Mouse (Mus musculus): ENCODE measurements around the gene Snd1.

The Snd1 gene

DNA sequence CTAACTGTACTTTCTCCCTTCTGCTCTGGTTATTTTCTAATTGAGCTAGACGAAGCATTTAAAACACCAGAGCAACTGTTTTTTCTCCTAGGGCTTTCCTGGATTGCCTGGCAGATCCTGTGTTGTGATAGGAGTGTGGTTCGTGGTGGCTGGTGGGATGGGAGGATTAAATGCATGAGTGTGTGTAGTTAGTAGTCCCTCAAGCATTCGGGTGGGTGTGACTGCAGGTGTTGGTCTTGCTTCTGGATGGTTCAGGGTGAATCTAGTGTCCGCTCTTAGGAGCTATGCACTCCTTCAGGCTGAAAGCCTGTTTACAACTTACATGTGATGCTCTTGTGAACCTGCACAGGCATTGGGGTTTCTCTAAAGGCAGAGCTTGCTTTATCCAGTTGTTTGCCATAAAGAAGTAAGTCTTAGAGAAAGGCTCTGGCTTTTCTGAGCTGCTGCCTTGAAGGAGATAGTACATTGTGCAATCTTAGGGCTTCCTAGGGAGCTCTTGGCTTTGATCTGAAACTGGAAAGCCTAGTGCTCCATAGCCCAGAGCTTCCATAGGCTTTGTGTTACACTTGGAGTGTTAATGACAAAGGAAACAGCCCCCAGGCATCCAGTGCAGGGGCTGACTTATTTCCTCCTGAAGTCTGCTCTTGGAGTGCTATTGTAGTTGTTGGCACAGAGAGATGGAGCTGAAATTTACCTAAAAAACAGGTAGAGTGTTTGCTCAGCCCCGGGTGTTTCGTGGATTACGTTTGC is 75.5 kb downstream of the Snd1 start:
- DNase-seq = no peak

DNA sequence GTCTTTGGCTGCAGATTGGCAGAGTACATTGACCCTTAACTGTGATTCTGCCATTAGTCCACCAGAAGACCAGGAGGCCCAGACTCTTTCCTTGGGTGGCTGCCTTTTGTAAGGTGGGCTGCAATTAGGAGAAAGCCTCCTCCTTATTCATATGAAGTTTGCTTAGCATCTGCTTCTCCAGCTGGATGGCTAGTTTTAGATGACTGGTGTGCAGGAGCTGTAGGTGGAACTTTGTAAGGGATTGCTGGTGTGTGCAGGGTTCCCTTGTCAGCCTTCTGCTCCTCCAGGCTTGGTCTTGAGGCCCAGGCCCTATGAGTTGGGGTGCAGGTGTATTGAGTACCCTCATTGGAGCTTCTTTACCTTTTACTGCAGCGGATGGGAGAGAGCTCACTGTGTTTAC is 79.5 kb downstream of the Snd1 start:
- no peak for DNase-seq

DNA sequence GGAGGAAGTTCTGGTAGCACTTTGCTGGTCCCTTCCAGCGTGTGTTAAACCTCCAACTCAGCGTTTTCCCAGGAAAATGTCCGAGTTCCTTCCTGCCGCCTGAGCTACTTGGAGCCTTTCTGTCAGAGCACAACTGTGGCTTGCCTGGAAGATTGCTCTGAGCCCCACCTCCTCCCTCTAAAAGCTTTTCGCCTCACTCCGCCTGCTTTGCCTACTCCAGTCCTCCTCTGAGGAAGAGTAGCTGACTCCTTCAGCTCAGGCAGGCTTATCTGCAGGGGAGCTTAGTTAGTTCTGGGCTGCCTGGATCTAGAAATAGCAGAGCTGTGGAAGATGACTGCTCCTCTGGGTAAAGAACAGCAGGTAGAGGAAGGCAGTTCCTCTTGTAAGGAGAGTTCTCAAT is 80.1 kb downstream of the Snd1 start:
- no peak for DNase-seq

DNA sequence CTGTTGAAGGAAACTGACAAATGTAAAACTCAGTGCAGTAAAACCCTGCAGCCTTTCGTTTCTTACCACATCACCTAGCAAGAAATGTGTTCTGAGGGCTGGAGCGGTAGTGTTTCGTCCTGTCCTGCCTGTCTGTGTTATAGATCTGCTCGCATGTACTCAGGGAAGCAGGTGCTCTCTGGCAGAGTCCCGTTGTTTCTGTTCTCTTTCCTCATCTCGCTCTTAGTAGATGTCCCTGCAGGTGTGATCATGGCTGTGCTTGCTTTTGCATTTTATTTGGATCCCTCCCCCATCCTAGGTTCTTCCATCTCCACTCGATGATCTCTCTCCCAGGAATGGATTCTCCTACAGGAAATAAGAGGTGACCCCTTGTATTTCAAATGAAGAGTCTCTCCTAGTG is 80.5 kb downstream of the Snd1 start:
- DNase-seq = no peak

DNA sequence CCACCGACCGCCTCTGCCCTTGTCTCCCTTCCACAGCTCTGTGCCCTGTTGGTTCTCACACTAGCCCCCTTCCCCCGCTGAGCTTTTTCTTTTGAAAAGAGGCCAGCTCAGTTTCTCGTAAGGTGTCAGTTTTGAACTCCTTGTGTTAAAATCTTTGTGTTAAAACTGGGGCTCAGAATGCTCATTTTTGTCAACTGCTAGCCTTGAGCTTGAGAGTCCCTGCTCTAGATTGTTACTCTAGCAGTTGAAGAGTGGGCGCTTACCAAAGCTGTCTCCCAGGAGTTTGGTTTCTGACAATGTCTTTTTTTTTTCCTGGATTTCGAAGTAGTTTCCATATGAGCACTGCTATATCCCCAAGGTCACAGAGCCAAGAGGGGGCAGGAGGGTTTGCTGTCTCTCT is 82.8 kb downstream of the Snd1 start:
- no peak for DNase-seq

DNA sequence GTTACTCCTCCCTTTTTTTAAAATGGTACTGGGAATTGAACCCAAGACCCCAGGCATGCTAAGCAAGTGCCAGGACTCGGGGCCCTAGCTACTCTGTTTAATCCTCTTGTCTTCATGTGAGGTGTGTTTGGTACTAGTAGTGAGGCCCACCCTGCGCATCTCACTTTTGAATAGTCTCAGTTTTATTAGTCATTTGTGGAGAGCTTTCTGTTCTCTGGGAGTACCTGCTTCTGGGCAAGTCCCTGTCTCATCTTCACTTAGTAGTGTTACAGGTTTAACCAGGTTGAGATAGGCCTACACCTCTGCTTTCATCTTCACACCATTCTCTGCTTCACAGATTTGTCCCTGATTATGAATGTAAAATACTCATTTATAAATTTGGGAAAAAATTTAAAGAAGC is 84.5 kb downstream of the Snd1 start:
- DNase-seq = no peak

DNA sequence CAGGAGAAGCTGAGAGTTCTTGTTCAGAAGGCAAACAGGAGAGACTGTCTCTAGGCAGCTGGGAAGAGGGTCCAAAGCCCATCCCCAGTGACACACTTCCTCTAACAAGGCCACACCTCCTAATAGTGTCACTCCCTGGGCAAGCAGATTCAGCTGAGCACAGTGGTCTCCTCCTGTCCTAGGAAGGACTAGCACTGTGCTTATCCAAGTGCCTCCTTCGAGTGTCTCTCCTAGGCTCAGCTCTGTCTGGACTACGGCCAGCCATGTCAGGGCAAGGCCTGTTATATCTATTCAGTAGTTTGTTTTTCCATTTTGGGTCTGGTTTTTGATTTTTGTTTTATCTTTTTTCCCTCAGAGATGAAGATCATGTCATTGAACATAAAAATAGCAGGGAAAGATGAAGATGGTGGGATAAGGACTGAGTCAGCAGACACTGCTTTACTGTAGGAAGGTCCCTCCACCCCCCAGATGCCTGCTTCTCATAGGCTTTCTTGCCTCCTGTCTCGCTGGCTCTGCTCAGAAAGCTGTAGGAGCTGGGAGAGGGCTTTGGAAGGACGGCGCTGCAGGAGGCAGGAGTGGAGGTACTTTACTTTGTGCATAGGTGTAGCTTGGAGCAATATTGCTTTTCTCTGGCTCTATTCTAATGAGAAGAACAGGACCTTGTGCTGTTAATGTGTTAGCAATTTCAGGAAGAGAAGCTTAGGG is 86.5 kb downstream of the Snd1 start:
- peak; percentile 18 for DNase-seq

DNA sequence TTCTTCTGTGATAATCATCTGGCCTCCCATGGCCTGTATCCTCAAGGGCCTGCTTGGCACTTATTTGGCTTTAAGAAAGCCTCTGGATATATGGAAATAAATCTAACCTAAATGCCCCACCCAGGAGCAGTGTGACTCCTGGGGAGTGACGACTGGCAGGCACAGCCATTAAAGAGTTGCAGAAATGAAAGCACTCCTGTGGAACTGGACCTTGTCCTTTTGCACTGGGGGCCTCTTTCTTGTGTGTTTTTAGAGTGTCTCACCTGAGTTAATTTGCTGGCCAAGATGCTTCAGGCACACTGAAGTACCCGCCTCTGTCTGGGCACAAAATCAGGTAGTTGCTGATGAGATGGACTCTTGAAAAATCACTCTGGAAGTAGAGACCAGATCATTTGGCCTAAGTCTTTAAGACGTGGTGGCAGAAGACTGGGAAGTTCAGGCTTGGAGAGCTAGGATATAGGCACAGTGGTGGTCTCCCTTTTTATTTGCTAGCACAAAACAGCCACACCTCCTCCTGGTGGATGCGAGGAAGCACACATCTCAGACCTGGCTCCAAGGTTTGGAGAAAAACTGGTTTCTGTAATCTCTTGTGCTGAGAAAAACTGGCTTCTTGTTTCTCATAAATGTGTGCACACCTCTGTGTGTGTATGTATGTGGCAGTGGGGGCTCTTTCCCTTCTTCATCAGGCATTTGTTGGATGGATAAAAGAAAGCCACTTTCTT is 87.5 kb downstream of the Snd1 start:
- DNase-seq = peak; percentile 24

DNA sequence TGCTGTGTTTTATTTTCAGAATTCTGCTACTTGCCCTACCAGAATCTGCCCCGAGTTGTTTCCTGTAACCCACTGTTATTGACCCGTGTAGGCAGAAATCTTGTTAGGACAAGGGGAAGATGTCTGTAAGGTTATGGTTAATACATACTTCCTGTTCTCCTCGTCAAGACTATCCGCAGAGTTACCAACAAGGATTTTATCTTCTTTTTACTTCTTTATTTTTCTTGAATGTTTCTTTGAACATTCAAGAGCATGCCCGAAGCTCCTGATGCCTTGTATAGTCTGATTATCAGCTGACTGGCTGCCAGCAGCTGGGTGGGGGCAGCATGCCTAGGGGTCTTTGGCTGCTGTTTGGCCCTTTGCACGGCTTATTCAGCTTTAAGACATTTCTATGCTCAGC is 93.0 kb downstream of the Snd1 start:
- DNase-seq = no peak

DNA sequence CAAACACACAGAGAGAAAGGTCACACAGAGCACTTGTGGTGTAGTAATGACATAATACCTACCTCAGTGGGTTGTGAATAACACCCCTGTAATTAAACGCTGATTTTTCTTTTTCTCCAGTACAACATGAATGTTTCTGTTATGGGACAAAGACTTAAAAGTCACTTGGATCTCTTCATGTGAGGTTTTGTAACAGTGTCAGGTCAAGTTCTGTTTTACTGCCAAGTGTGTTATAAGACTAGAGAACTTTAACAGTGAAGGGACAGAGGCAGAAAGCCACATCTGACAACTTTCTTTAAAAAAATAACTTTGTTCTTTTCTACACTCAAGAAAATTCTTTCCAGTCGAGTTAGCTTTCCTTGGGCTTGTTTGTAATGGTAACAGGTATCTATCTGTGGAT is 97.0 kb downstream of the Snd1 start:
- no peak for DNase-seq

DNA sequence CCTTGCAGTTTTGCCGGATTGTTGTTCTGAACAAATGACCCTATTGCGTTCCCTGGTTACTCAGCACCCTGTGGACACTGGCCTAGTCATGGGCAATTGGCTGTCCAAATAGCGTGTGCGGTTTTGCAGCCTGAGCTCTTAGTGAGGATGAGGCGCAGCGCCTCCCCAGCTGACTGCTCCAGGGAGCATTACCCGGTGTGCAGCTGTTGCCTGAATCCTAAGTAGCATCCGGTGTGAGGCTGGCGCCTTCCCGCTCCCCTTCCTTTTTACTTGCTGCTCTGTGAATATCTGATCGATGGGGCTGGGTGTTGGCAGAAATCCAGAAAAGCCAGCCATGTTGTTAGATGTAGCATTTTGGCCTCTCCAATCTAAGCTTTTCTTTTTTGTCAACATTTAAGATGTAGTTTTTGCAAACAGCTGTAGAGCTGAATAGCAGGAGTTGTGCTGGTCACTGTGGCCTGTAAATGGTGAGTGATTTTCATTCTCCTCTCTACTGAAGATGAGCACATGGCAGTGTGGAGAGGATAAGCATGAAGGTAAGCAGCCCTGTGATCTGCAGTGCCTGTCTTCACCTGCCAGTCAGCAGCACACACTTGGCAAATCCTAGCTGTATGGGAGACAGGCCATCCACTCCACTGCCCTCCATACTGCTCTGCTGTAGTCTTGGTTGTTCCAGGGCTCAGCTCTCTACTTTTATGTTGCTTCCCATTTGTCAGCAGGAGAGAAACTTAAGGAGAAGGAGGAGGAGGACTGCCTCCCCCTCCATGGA is 98.2 kb downstream of the Snd1 start:
- DNase-seq = peak; percentile 13

DNA sequence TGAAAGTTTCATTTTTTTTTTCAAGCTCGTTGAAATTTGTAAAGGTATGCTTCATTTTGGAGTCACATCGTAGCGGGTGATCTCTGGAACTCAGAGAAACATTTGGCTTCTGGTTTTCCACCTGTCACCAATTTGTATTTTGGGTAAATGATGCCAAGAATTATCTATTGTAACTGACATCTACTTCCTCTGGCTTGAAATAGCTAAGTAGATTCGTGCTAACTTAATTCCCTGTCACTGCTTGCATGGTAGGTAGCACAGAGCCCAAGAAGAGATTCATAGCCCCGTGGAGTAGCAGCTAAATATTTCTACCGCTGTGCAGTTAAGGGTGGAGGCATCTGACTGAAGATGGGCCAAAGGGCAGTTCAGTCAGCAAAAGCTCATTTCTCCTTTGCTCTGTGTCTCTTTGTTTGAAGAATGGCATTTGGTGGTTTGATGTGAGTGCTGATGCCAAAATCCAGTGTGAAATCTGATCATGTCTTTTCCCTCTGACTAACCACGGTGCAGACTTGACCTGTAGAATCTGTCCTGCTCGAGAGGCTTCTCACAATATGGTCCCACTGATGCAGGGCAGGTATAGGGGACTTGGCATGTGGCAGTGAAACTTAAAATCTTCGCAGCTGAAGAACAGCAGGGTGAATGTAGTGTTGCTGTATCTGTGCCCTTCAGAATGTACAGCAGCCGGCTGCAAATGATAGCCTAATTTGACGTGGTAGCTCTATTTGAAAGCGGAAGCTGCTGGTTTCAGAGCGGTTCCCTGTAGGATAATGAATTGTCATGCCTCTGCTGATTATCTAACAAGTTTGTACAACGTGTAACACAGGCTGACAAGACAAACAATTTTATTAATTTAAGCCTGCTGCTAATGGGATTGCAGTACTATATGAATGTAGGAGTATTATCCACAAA is 101.7 kb downstream of the Snd1 start:
- no peak for DNase-seq

DNA sequence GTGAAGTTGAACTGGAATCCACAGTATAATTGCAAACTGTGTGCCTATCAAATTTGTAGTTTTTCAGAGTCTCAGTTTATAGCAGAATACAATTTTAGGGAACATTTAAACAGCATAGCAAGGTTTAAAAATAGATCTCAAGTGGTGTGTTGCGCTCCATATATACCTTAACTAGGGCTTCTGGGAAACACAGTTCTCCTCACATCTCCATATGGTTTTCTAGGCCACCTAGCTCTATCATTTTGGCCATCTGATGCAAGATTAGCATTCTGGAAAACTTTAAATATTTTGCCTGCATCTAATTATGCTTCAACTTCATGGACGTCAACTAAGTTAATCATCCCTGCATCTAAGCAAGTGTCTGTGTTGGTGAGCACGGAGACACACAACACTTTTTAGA is 107.9 kb downstream of the Snd1 start:
- no peak for DNase-seq

DNA sequence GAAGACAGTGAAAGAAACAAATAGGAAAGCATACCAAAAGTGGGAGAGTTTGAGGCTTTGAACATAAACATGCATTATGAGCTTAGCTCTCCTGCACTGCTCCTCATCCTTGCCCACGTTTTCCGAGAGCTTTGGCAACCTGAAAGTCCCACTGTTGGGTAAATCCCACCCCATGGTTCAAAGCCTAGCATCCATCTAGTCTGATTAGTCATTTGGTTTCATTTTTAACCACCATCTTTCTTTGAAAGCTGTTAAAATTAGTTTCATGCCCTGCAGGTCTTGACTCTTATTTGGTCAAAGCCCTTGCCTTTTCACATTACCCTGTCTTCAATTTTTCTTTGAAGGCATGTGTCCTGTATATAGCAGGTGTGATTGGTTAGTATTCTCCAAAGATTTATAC is 108.5 kb downstream of the Snd1 start:
- DNase-seq = no peak

DNA sequence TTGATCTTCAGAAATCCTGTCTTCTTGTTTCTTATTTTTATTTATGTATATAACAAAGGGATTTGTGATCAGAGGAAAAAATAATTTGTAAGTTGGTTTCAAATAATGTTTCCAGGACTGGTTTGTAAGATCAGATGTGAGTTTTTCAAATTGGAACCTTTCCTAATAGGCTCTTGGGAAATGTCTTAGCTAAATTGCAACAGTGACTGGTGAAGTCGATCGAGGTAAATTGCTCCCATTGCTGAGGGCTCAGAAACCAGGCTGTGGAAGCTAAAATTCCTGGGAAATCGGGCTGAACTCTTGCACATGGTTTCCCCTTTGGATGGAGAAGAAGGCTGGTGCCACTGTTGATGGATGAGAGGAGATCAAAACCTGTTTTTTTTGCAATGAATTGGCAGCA is 111.9 kb downstream of the Snd1 start:
- DNase-seq = no peak

DNA sequence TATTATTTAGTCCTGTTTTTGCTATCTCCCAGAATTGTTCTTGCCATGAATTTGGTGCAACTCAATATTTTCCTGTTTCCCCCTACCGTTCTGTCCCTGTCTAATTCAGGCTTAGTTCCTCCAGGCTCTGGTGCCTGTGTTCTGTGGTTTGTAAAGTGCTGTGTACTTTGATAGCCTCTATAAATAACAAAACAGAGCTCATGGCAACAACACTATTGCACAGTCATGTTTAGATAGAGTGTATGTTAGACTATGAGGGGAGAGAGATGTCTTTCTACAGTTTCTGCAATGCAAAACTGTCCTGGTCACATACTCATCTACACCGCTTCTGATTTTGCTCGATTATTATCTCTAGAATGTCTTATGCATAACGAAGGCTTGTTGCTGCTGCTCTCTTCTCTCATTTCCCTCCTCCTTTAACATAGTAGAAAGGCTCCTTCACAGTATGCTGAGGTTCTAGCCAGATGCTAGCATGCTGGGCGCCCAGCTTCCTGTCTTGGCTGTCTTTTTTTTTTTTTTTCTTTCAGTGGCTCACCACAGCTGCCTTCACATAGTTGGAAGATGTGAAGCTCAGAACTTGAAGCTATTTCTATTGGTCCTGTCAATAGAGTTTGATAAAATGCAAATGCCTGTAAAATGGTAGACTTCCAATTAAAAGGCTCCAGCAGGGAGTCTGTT is 113.7 kb downstream of the Snd1 start:
- DNase-seq = no peak

DNA sequence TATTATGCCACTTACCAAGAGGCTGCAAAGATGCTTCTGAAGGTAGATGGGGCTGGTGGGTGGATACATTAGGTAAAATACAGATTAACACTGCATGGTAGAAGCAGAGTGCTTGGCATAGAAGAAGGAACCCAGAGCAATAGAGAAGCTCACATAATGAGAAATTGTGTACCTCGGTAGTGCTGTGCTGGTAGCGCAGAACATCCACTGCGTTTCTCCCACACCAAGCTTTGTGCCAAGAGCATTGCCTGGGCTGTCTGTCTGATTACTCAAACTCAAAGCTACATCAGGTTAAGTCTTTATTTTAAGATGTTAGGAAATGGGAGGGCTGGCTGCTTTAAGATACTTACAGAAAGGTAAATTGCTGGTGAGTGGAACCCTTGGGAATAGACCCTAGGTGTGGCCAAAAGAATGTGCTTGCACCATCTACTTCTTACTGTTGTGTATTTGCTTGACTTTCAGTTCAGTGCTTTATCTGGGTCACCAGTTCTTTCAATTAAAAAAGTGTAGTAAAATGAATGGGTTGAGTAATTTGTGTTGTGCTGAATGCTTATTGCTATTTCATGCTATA is 117.5 kb downstream of the Snd1 start:
- no peak for DNase-seq

DNA sequence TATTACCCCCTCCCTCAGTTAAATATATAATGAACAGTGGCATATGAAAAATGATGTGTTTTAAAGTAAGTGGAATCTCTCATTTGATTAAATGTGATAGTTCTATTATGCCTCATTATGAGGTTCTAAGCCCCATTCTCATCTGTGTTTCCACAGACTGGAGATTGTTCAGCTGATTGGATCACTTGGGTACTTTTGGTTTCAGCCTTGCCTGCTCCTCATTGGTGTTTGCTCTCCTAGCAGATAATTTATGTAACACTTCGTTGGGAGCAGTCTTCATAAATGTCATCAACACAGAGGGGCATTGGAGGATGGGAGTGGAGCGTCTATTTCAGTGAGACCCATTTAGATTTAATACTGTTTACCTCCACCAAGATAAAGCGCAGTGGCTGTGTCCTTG is 118.8 kb downstream of the Snd1 start:
- no peak for DNase-seq

DNA sequence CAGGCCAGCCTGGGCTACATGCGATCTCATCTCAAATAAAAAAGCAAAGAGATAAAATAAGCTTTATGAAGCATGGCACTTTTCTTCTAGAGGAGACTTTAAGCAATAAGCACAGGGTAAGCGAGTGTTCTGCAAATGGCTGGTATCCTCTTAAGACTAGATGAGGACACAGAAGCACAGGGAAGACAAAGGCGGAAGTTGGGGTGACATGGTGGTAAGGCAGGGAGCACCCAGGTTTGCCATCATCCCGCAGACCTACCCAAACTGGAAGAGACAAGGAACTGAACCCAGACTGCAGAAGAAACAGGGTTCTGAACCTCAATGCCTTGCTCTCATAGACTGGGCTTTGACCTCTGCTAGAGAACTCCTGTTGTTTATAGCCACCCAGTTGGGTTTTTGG is 119.8 kb downstream of the Snd1 start:
- DNase-seq = no peak

DNA sequence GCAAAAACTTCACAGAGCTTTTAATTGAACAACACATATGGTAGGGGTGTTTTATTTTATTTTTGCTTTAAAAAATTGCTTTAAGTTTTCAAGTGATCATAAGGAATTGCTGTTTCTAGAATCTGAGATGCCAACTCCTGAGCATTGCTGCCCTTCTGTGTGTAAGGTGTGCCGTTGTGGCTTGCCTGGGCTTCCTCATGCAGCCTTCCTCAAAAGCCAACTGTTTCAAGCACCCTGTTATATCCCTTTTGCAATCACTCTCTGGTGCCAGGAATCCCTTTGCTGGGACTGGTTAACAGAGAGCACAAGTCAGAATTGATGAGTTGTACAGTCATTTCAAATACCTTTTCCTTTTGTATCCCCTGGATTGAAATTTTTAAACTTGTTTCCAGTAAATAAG is 120.3 kb downstream of the Snd1 start:
- no peak for DNase-seq

DNA sequence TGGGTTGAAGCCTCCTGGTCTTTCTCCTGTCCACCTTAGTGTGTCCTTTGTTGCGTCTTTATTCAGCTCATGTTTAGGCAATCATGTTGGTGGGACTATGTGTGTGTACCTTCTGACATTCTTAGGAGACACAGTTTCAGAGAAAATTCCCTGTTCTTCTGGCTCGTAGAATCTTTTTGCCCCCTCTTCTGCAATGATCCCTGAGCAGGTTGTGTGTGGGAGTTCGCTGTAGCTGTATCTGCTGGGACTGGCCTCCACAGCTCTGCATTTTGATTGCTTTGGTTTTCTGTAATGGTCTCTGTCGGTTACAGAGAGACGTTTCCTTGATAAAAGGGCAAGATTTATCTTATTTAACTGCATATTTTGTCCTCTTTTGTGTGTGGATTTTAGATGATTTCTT is 122.3 kb downstream of the Snd1 start:
- no peak for DNase-seq

Data from kidney, adult 18-20 months (tissue).